Mouse (Mus musculus): ENCODE data around the gene Lgr4.

DNA sequence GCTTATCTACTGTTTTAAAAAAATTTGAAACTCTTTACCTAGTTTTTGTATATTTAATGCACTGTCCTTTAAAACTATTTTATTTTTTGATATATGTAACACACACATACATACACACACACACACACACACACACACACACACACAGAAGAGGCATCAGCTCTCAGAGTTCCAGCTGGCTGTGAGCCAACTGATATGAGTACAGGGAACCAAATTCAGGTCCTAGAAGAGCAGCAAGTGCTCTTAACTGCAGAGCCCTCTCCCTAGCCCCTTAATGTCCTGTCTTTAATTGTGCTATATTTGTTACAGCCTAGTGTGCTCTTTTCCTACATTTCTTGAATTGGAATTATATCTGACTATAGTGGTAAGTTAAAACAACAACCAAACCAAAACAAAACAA, 61.8 kb downstream of the Lgr4 start:
- no peak for TF ChIP-seq CTCF (IDR thresholded peaks at IDR 0.05; ENCODE audit: low read depth)
- no peak for TF ChIP-seq EP300 (IDR thresholded peaks at IDR 0.05; ENCODE audit: low read depth)
